Mouse (Mus musculus) midbrain, embryonic 11.5 days (tissue): ENCODE results near the gene Sds. TPM values are rescaled to one million over a fixed set of nuclear protein-coding genes. Genes with fewer than 3 reads are reported as not detected.

Experiments used
- ATAC-seq: fragments of 200-750 bp; cut with Nextera tagmentation; 2 replicates; pipeline ENCODE4 v1.8.0; 2017; ENCODE audit warnings: moderate TSS enrichment, moderate library complexity; ENCODE audit not compliant: low FRiP score
- DNase-seq: peaks from one replicate; pipeline ENCODE4 v3.0.0; 2015; ENCODE audit warnings: low spot score; ENCODE audit errors: missing footprints
- H3K27ac ChIP-seq: fragments of 300-500 bp; sonication (generic); 2 replicates; pipeline ENCODE4 v1.5.1; 2014; ENCODE audit warnings: low read depth, low read length
- H3K27me3 ChIP-seq: fragments of 300-500 bp; sonication (generic); 2 replicates; pipeline ENCODE4 v1.6.1; 2014; ENCODE audit warnings: mild to moderate bottlenecking, low read length, moderate library complexity, mixed read lengths; ENCODE audit not compliant: control insufficient read depth, insufficient read depth
- H3K36me3 ChIP-seq: fragments of 300-500 bp; sonication (generic); 2 replicates; pipeline ENCODE4 v1.6.1; 2014; ENCODE audit warnings: mild to moderate bottlenecking, low read length, moderate library complexity, mixed read lengths; ENCODE audit not compliant: control insufficient read depth, insufficient read depth
- H3K4me1 ChIP-seq: fragments of 300-500 bp; sonication (generic); 2 replicates; pipeline ENCODE4 v1.6.1; 2014; ENCODE audit warnings: low read length; ENCODE audit not compliant: control insufficient read depth, insufficient read depth
- H3K4me2 ChIP-seq: fragments of 300-500 bp; sonication (generic); 2 replicates; pipeline ENCODE4 v1.6.1; 2014; ENCODE audit warnings: mild to moderate bottlenecking, moderate library complexity
- H3K4me3 ChIP-seq: fragments of 300-500 bp; sonication (generic); 2 replicates; pipeline ENCODE4 v1.5.1; 2014; ENCODE audit warnings: low read depth, low read length
- H3K9ac ChIP-seq: fragments of 300-500 bp; sonication (generic); 2 replicates; pipeline ENCODE4 v1.6.1; 2014; ENCODE audit warnings: low read length
- H3K9me3 ChIP-seq: fragments of 300-500 bp; sonication (generic); 2 replicates; pipeline ENCODE4 v1.6.1; 2016; ENCODE audit warnings: low read length; ENCODE audit not compliant: control insufficient read depth
- WGBS: fragments of 180-500 bp; shearing (Covaris S2); extraction: QIAGEN DNeasy Blood & Tissue Kit; methylation state at CpG from one replicate; pipeline ENCODE4 v1.1.7; 2014; 5-methylcytosine and 5-hydroxymethylcytosine counted together
- polyA plus RNA-seq: library from polyadenylated mRNA; unstranded; fragments of >200 nt; fragmentation: Nextera tagmentation; extraction: Ambion mirVana; gene quantifications from 2 replicates; pipeline ENCODE4 v1.2.1, GENCODE M21; 2014

The Sds gene
- polyA plus RNA-seq, 1 experiment from 2014 or later = not detected

- no peaks in the 10 kb centered on the region for H3K36me3 ChIP-seq
- H3K4me1 ChIP-seq = no peaks in the 10 kb centered on the region
- DNase-seq = no peak
- H3K4me2 ChIP-seq = no peak within 1 kb of the TSS
- 82% methylated on average over 8 of the region's 8 CpGs for WGBS
- H3K4me3 ChIP-seq = no peak within 1 kb of the TSS
- H3K27ac ChIP-seq = no peak within 1 kb of the TSS
- H3K9me3 ChIP-seq = no peaks in the 10 kb centered on the region
- H3K9ac ChIP-seq = no peak within 1 kb of the TSS
- ATAC-seq = no peak
- H3K27me3 ChIP-seq = no peaks in the 10 kb centered on the region
These were observed 3.6 kb upstream of the Sds start, which contains the start of gene Sdsl for GRCm38 (mm10) chr5:120472770-120473169. Sdsl (minus strand) TSS chr5:120472810.

- Histone ChIP-seq H3K27me3 (no peaks in the 10 kb centered on the region), H3K27ac (no peak overlapping the region), H3K9me3 (no peaks in the 10 kb centered on the region), H3K4me3 (no peak overlapping the region), H3K4me1 (no peaks in the 10 kb centered on the region), H3K36me3 (no peaks in the 10 kb centered on the region), H3K9ac (no peak overlapping the region), H3K4me2 (no peak overlapping the region)
- WGBS = 89% methylated on average over 2 of the region's 2 CpGs
- ATAC-seq = no peak
- DNase-seq = no peak
These were observed 3.0 kb upstream of the Sds start for GRCm38 (mm10) chr5:120473361-120473760.

GRCm38 (mm10) chr5:120475861-120476260, 465 bp upstream of the Sds start:
- H3K27me3 ChIP-seq = no peaks in the 10 kb centered on the region
- no peak overlapping the region for H3K4me2 ChIP-seq
- DNase-seq = no peak
- no peak overlapping the region for H3K27ac ChIP-seq
- no peaks in the 10 kb centered on the region for H3K4me1 ChIP-seq
- no peaks in the 10 kb centered on the region for H3K36me3 ChIP-seq
- 51% methylated on average over 8 of the region's 8 CpGs for WGBS
- H3K4me3 ChIP-seq = no peak overlapping the region
- no peak overlapping the region for H3K9ac ChIP-seq
- no peaks in the 10 kb centered on the region for H3K9me3 ChIP-seq
- no peak for ATAC-seq

GRCm38 (mm10) chr5:120477993-120478392, 1.7 kb downstream of the Sds start:
- Histone ChIP-seq H3K4me3 (no peak overlapping the region), H3K4me1 (no peaks in the 10 kb centered on the region), H3K27ac (no peak overlapping the region), H3K36me3 (no peaks in the 10 kb centered on the region), H3K4me2 (no peak overlapping the region), H3K9ac (no peak overlapping the region), H3K9me3 (no peaks in the 10 kb centered on the region), H3K27me3 (no peaks in the 10 kb centered on the region)
- no peak for DNase-seq
- 91% methylated on average over 5 of the region's 5 CpGs for WGBS
- no peak for ATAC-seq

- no peaks in the 10 kb centered on the region for H3K9me3 ChIP-seq
- no peaks in the 10 kb centered on the region for H3K27me3 ChIP-seq
- 67% methylated on average over 4 of the region's 4 CpGs for WGBS
- H3K9ac ChIP-seq = no peak overlapping the region
- no peak for ATAC-seq
- no peak overlapping the region for H3K4me3 ChIP-seq
- no peaks in the 10 kb centered on the region for H3K36me3 ChIP-seq
- DNase-seq = no peak
- H3K4me2 ChIP-seq = no peak overlapping the region
- H3K4me1 ChIP-seq = no peaks in the 10 kb centered on the region
- no peak overlapping the region for H3K27ac ChIP-seq
These were observed 3.2 kb downstream of the Sds start for GRCm38 (mm10) chr5:120479538-120479937.

GRCm38 (mm10) chr5:120481205-120481604, 4.9 kb downstream of the Sds start:
- no peak overlapping the region for H3K4me3 ChIP-seq
- no peaks in the 10 kb centered on the region for H3K36me3 ChIP-seq
- DNase-seq = no peak
- H3K9me3 ChIP-seq = no peaks in the 10 kb centered on the region
- no peaks in the 10 kb centered on the region for H3K27me3 ChIP-seq
- WGBS = 69% methylated on average over 9 of the region's 9 CpGs
- no peak overlapping the region for H3K9ac ChIP-seq
- H3K4me1 ChIP-seq = no peaks in the 10 kb centered on the region
- no peak overlapping the region for H3K27ac ChIP-seq
- no peak overlapping the region for H3K4me2 ChIP-seq
- no peak for ATAC-seq

- 86% methylated on average over 19 of the region's 19 CpGs for WGBS
- Histone ChIP-seq H3K36me3 (no peaks in the 10 kb centered on the region; the same call in 1 of the 2 replicates), H3K9me3 (no peaks in the 10 kb centered on the region), H3K4me3 (no peak overlapping the region), H3K9ac (no peak overlapping the region), H3K27me3 (no peaks in the 10 kb centered on the region), H3K27ac (no peak overlapping the region), H3K4me1 (no peaks in the 10 kb centered on the region), H3K4me2 (no peak overlapping the region)
- DNase-seq = no peak
- ATAC-seq = no peak
These were observed 7.1 kb downstream of the Sds start for GRCm38 (mm10) chr5:120483399-120483798.

- no peak overlapping the region for H3K9ac ChIP-seq
- peaks cover 3% of the 10 kb centered on the region; the same call in 1 of the 2 replicates for H3K36me3 ChIP-seq
- H3K27ac ChIP-seq = no peak overlapping the region
- H3K4me1 ChIP-seq = no peaks in the 10 kb centered on the region
- WGBS = 87% methylated on average over 8 of the region's 8 CpGs
- ATAC-seq = no peak
- no peak for DNase-seq
- H3K4me3 ChIP-seq = no peak overlapping the region
- no peaks in the 10 kb centered on the region for H3K27me3 ChIP-seq
- no peak overlapping the region for H3K4me2 ChIP-seq
- H3K9me3 ChIP-seq = no peaks in the 10 kb centered on the region
These were observed 11.5 kb downstream of the Sds start for GRCm38 (mm10) chr5:120487844-120488243.

GRCm38 (mm10) chr5:120490679-120491192, 14.4 kb downstream of the Sds start:
- H3K27me3 ChIP-seq = no peaks in the 10 kb centered on the region
- ATAC-seq = no peak
- peaks cover 3% of the 10 kb centered on the region; the same call in 1 of the 2 replicates for H3K36me3 ChIP-seq
- no peak overlapping the region for H3K4me2 ChIP-seq
- no peaks in the 10 kb centered on the region for H3K4me1 ChIP-seq
- no peak for DNase-seq
- no peak overlapping the region for H3K4me3 ChIP-seq
- no peaks in the 10 kb centered on the region for H3K9me3 ChIP-seq
- WGBS = 90% methylated on average over 8 of the region's 8 CpGs
- H3K9ac ChIP-seq = no peak overlapping the region
- H3K27ac ChIP-seq = no peak overlapping the region
